Mouse (Mus musculus) MEL-GATA-1-ER (cell line): ENCODE measurements around the gene Rexo4.

Experiments
- DNase-seq: peaks from one replicate; pipeline ENCODE4 v3.0.0-alpha.2; 2012; ENCODE audit warnings: low read depth; ENCODE audit errors: extremely low read depth

The Rexo4 gene

DNA sequence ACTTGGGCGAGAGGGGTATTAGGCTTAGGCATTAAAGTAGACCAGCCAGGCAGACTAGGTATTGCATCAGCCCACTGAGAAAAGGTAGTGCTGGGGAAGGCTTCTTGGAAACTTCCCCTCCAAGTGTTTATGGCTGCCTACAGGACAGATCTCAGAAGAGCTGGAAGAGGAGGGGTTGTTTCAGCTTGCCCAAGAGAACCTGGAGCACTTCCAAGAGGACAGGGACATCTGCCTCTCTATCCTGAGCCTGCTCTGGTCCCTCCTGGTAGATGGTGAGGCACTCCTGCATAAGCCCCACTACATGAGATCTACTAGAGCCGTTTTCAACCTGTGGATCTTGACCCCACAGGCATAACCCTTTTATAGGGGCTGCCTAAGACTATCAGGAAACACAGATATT lies 13.8 kb downstream of the Rexo4 start:
- no peak for DNase-seq

DNA sequence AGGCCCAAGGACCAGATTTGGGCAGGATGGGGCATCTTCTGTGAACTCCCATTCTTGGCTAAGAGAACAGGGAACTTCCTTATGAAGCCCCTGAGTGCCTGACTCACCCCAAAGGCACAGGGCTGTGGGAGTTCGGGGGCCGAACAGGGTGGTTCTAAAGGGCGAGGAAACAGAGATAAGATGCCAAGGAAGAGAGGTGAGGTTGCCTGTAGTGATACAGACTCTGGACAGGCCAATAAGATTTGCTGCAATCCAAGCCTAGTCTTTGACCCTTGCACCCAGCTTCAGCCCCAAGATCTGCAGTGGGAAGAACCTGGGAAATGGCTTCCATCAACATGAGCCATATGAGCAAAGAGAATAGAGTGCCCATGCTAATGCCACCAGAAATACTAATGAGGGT lies 20.9 kb downstream of the Rexo4 start:
- DNase-seq, result no peak

GRCm38 (mm10) chr2:26941539-26941938 lies 22.6 kb downstream of the Rexo4 start:
- no peak for DNase-seq

DNA sequence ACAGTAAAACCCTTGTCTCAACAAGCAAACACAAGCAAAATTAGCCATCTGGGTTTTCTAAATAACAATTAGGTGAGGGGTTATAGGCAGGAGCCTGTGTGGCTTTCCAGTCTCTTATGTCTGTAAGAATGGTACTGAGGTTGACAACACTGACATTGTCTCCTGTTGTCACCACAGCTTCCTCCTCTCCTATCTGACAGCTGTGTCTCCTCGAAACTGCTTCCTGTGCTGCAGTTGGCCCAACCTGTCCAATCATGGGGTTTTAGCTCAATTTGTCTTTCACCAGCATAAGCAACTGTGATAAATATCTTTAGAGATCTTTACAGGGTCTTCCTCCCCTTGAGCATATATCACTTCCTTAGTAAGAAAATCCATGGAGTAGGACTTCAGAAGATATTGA lies 27.8 kb downstream of the Rexo4 start:
- no peak for DNase-seq

DNA sequence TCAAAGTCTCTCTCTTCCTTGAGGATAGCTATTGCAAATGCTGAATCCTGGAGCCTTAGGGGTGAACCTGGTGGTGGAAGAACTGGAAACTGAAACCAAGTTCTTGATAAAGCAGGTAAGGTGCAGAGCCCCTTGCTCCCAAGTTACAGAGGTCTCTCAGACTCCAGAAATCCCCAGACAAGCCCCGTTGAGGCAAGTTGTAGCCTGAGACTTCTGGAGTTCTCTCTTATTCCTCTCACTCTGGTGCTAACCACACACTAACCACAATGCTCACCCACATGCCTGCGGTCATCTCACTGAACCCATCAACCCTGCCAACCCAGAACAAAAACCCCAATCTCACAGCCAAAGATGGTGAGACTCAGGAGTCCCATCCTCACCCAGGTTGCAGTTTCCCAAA lies 28.9 kb downstream of the Rexo4 start:
- DNase-seq, result no peak

DNA sequence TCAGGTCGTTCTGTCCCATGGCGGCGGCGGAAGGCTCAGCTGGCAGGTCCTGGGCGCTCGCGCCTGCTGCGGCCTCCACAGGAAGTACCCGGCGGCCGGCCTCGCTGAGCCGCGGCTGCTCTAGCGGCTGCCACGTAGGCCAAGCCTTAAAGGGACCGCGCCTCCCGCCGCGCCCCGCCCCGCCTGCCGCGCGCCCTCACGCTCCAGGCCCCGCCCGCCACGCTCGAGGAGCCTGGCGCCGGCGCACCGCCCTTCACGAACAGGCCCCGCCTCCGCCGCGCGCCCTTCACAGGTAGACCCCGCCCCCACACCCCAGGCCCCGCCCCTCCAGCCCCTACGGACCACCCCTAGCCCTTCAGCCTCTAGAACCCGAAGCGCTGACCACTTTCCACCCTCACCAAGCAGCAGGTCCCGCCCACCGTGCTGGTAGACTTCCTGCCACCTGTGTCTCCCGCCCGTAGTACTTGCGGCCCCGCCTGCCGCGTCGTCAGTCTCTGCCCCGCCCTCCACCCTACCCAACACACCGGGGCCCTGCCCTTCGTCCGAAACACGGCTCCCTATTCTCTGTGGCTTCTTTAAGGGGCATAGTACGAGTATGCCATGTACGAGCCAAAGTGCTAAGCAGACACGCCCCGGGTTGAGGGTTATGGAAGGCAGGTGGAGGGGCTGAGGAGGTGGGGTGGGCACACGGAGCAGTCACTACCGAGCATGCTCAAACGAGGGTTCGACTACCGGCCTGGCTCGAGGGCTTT lies 30.7 kb downstream of the Rexo4 start, which contains the start of the genes Surf4 and Stkld1:
Gene Surf4, minus strand, starts transcription at position 625 of the 752 bp plus-strand sequence.
Gene Stkld1, plus strand, starts transcription at position 744 of the 752 bp plus-strand sequence.
- peak; percentile 88 for DNase-seq

GRCm38 (mm10) chr2:26932473-26933303 lies 31.5 kb downstream of the Rexo4 start:
- DNase-seq, result no peak

DNA sequence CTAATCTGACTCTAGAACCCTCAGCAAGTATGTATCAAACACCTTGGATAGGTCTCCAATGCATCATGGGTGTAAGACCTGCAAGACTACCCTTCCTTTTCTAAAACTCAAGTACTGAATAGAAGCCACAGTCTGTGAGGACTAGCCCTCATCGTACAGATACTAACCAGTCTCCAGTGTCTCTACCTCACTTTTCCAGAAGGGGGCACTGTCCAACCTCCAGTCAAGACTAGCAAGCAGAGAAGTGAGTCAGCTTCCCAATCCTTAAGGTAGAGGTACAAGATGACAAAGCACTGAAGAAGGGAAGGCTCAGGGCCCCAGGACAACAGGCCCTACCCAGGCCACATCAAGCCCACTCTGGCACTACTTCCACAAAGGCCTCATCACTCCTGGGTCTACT lies 33.8 kb downstream of the Rexo4 start:
- peak; percentile 64 for DNase-seq

- DNase-seq, result no peak
Measured at GRCm38 (mm10) chr2:26927745-26928476, 36.3 kb downstream of the Rexo4 start.

DNA sequence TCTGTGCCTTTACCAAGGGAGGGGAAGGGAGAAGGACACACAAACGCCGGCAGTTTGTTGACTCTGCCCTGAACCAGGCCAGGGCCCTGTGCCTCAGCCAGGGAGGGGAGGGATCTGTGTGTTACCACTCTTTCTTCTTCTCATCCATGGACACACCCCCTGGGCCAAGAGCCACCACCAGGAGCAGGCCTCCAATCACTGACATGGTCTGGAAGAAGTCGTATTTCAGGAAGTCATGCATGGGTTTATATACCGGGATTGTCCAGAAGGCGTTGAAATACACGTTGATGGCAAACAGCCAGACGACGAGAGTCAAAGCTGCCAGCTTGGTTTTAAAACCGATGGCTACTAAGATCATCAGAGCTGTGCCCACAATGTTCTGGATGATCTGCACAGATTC lies 42.4 kb downstream of the Rexo4 start:
- DNase-seq, result no peak

DNA sequence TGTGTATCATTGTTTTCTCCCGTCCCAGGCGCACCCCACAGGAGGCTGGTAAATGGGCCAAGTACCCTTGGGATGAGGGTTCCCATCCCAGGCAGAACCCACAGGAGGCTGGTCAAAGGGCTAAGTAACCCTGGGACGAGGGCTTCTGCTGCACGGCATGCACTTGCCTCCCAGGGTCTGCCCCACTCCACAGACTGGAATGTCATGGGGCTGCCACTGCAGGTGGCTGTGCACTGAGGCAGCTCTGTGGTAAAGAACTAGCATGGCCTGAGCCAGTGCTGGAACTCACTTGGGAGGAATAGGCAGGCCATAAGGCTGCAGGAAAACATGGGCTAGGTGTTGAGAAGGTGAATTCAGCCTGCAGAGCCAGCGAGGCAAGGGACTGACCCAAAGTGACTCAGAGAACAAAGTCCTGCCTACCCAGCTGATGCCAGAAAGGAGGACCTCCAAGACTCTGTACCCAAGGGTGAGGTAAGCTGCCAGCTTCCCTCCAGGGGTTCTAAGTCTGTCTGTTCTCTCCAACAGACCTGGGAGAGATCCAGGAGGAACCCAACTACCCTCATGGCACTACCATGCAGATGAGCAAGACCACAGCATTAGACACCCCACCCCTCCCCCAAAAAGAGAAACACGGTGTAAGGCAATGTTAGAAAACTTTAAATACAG lies 43.9 kb downstream of the Rexo4 start:
- no peak for DNase-seq

DNA sequence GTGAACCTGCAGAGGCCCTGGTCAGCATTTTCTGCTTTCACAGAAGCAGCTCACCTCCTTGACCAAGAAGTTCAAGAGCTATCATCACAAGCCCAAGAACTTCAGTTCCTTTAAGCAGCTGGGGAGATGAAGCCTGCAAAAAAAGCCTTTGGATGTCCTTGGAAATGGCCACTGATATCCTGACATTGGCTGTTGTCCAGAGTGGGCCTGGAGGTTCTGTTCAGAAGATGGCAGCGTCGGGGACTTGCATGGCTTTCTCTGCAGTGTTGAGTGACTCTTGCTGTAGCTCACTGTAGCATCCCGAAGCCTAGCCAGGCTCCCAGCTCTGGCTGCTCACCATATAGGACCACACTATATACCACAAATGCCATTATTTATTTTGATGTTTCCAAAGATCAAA lies 44.5 kb downstream of the Rexo4 start:
- no peak for DNase-seq

DNA sequence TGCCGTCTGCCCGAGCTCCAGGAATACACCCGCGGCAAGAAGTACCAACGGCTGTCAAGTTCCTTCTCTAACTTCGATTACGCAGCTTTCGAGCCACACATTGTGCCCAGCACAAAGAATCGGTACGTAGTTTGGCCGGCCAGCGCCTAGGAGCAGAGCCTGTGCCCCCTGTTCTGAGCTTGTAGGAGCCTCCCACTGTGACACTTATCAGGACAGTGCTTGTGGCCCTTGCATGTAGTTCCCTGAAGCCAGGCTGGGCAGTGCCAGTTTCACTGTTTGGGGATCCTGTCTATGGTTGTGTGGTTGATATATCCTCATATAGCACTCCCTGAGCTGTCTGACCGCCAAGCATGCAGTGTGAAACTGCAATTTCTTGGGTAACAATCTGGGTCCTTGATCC lies 47.4 kb downstream of the Rexo4 start:
- DNase-seq, result no peak

GRCm38 (mm10) chr2:26915927-26916728 lies 48.1 kb downstream of the Rexo4 start, which contains the start of the genes Surf2 and Surf1:
TSS of gene Surf2 (plus strand) at chr2:26916367.
TSS of gene Surf1 (minus strand) at chr2:26916530.
- DNase-seq, result no peak

- DNase-seq, result no peak
Measured at GRCm38 (mm10) chr2:26914148-26914941, 49.8 kb downstream of the Rexo4 start.

DNA sequence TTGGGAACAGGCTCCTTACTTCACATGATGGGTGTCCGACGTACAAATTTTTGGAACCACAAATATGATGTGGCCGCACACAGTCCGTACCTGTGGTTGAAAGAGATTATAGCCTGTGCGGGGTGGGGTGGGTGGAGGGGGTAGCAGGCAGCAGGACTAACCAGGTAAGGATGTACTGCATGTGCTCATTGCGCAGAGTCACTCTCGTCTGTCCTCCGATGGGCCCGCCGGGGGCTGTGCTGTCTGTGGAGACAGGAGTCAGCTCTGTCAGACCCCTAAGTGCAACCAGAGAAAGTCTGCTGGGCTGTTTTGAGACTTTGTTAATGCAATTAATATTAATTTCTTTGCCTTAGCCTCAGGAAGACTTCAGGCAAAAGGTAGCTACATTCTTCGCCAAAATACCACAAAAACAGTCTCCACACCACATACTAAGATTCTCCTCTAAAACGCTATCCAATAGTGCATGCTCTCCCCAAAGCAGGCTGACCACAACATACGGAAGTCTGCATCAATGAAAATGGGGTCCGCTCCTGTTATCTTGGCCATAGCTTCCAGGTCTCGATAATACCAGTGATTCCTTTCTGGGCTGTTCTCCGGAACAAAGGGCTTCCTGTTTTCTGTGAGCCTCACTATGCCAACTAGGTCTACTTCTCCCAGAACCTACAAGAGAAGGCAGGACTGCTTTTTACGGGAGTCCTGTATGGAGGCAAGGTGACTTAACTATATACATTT lies 50.6 kb downstream of the Rexo4 start:
- DNase-seq, result peak; percentile 82

GRCm38 (mm10) chr2:26912253-26912770 lies 51.9 kb downstream of the Rexo4 start:
- no peak for DNase-seq

DNA sequence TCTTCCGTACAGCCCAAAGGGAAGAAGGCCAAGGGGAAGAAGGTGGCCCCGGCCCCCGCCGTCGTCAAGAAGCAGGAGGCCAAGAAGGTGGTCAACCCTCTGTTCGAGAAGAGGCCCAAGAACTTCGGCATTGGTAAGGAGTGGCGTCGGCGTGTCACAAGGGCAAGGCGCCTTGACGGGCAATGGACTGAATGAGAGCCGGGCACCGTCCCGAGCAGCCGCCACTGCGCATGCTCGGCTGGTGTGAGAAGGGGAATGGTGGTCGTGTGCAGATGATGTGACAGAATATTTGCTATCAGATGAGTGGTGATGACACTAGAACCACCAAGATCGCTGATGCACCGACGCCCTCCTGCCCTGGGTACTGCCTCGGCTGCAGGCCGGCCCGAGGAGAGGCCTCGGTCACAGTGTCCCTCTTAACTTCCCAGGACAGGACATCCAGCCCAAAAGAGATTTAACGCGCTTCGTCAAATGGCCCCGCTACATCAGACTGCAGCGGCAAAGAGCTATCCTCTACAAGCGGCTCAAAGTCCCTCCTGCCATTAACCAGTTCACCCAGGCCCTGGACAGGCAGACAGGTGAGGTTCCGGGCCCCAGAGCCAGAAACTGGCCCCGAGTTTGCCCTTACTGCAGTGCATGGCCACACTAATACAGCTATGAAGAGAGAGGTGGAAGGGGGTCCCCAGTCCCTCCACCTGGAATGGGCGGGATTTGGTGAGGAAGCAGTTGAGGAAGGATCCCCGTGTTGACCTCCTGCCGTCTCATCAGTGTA lies 53.0 kb downstream of the Rexo4 start:
- DNase-seq, result no peak
